16 mouse cellular contexts compared by ENCODE assay signal in genomic region chr6:20982931-20983330, GRCm38 (mm10).
"Had no signal": no experiment of that assay in that cellular context is flagged by ENCODE, and none has a peak within 500 bp of the region (broad histone marks: within the 10 kb centered on the region; RNA-seq: fewer than 3 reads in every experiment).

No protein-coding gene starts in this region.

- H3K4me1 ChIP-seq: midbrain, embryonic 13.5 days; midbrain, embryonic 15.5 days; neural tube, embryonic 12.5 days had no signal

- H3K27ac ChIP-seq: midbrain, embryonic 13.5 days; midbrain, embryonic 15.5 days; neural tube, embryonic 12.5 days had no signal

- H3K4me2 ChIP-seq: lung, embryonic 14.5 days; midbrain, embryonic 11.5 days; midbrain, embryonic 13.5 days; midbrain, embryonic 15.5 days; neural tube, embryonic 12.5 days had no signal

- DNase-seq: lung, adult 18-20 months; lung, embryonic 14.5 days; lung, postnatal 10 days; lung, postnatal 4 days; retina, postnatal 1 day; right cerebral cortex, adult 18-20 months; right cerebral cortex, postnatal 25 days; right cerebral cortex, postnatal 4 days; spleen, adult 18-20 months; thymus, adult 2 months; thymus, postnatal 25 days; thymus, postnatal 4 days had no signal

- H3K4me3 ChIP-seq: midbrain, embryonic 13.5 days; midbrain, embryonic 15.5 days; neural tube, embryonic 12.5 days had no signal

- H3K27me3 ChIP-seq: midbrain, embryonic 13.5 days; midbrain, embryonic 15.5 days; neural tube, embryonic 12.5 days had no signal

- ATAC-seq: midbrain, embryonic 13.5 days; midbrain, embryonic 15.5 days had no signal

- H3K9me3 ChIP-seq: midbrain, embryonic 13.5 days; midbrain, embryonic 15.5 days; neural tube, embryonic 12.5 days had no signal

- H3K36me3 ChIP-seq: midbrain, embryonic 13.5 days; midbrain, embryonic 15.5 days; neural tube, embryonic 12.5 days had no signal

- H3K9ac ChIP-seq: lung, embryonic 14.5 days; midbrain, embryonic 13.5 days; midbrain, embryonic 15.5 days; neural tube, embryonic 12.5 days had no signal
